Mouse (Mus musculus): Measurements from ENCODE around the gene Ankrd63. TPM values are rescaled to one million over a fixed set of nuclear protein-coding genes. Genes with fewer than 3 reads are reported as not detected.
A peak's percentile ranks its signal among the peaks of the same experiment; 100 is the strongest.

Ankrd63 gene
- polyA plus RNA-seq (2014; fragmentation: Nextera tagmentation; extraction: Ambion mirVana): 0.05 and 0.11 TPM in 2 replicates

DNA sequence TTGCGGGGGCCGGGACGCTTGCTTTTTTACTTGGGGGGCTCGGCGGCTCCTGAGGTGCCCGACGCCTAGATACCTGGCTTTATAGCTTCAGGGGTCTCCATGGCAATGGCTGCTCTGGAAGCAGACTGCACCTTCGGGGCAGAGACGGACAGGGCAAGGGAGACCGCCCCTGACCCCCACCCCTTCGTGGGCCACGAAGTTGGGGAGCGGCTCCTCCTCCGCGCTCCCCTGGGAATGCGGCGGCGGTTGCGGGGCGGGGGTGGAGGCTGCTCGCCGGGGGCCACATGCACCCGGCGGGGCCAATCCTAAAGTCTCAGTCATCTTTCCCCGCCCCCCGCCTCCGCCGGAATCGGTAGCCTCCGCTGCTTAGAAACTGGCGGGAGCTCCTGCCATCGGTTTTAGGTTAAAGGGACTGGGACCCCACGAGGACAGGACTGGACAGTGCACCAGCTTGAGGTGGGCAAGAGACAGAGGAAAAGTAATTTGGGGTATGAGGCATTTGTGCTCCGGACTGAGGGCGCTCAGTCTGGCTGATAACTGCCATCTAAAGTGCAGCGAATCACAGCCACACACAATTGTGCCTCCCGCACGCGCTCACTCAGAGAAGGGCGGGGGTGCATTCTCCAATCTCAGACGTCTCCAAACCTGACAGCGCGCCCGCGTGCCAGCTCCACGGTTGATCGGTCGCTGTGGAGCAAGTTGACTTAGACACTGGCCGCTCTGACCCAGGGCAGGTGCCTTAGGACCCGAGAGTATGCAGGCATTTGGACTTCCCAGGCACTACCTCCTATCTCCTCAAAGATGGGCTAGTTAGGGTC is at the start of gene Ankrd63:
TSS of gene Ankrd63 (minus strand) at position 51 of the 818 bp plus-strand sequence.
- peak within 1 kb of the TSS; percentile 43 for H3K4me3 ChIP-seq (ENCODE audit: low read depth, low read length)
- H3K4me2 ChIP-seq (ENCODE audit: low read depth, low read length): peak within 1 kb of the TSS; percentile 75
- no peak for ATAC-seq (ENCODE audit: low read depth)
- H3K27ac ChIP-seq (replicated peaks; ENCODE audit: low read depth, low read length): no peak within 1 kb of the TSS
- H3K9me3 ChIP-seq (ENCODE audit: control insufficient read depth, low read length): no peaks in the 10 kb centered on the region
- no peak for DNase-seq (ENCODE audit: low spot score)
- peak within 1 kb of the TSS; percentile 44 for H3K9ac ChIP-seq (ENCODE audit: low read depth, low read length)
- 1% methylated on average over 41 of the region's 50 CpGs for WGBS
- H3K27me3 ChIP-seq (replicated peaks; ENCODE audit: control insufficient read depth, insufficient read depth, low read length): peaks cover 94% of the 10 kb centered on the region
- H3K36me3 ChIP-seq (ENCODE audit: control insufficient read depth, insufficient read depth, low read length): no peaks in the 10 kb centered on the region
- peaks cover 18% of the 10 kb centered on the region for H3K4me1 ChIP-seq (ENCODE audit: control insufficient read depth, insufficient read depth, low read length)

DNA sequence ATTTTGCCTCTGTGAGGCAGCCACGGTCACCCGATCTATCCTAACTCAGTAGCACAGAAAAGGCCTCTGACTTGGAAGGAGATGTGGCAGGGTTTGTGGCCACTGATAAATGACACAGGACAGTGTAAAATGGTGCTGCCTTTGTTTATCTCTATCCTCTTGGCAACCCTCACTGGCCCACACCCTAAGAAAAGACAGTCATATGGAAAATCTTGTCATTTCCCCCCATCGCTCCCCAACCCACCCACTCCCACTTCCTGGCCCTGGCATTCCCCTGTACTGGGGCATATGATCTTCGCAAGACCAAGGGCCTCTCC is 49.0 kb upstream of the Ankrd63 start:
- Histone ChIP-seq H3K36me3 (ENCODE audit: control insufficient read depth, insufficient read depth, low read length) (peaks cover 5% of the 10 kb centered on the region; the same call in 1 of the 2 replicates), H3K27me3 (replicated peaks; ENCODE audit: control insufficient read depth, insufficient read depth, low read length) (no peaks in the 10 kb centered on the region), H3K4me3 (ENCODE audit: low read depth, low read length) (no peak overlapping the region), H3K4me2 (ENCODE audit: low read depth, low read length) (no peak overlapping the region), H3K9me3 (ENCODE audit: control insufficient read depth, low read length) (no peaks in the 10 kb centered on the region), H3K9ac (ENCODE audit: low read depth, low read length) (no peak overlapping the region), H3K4me1 (ENCODE audit: control insufficient read depth, insufficient read depth, low read length) (peaks cover 14% of the 10 kb centered on the region; the same call in 1 of the 2 replicates), H3K27ac (replicated peaks; ENCODE audit: low read depth, low read length) (no peak overlapping the region)
- DNase-seq (ENCODE audit: low spot score) (no peak), ATAC-seq (ENCODE audit: low read depth) (no peak)
- WGBS: 69% methylated on average over 4 of the region's 4 CpGs

DNA sequence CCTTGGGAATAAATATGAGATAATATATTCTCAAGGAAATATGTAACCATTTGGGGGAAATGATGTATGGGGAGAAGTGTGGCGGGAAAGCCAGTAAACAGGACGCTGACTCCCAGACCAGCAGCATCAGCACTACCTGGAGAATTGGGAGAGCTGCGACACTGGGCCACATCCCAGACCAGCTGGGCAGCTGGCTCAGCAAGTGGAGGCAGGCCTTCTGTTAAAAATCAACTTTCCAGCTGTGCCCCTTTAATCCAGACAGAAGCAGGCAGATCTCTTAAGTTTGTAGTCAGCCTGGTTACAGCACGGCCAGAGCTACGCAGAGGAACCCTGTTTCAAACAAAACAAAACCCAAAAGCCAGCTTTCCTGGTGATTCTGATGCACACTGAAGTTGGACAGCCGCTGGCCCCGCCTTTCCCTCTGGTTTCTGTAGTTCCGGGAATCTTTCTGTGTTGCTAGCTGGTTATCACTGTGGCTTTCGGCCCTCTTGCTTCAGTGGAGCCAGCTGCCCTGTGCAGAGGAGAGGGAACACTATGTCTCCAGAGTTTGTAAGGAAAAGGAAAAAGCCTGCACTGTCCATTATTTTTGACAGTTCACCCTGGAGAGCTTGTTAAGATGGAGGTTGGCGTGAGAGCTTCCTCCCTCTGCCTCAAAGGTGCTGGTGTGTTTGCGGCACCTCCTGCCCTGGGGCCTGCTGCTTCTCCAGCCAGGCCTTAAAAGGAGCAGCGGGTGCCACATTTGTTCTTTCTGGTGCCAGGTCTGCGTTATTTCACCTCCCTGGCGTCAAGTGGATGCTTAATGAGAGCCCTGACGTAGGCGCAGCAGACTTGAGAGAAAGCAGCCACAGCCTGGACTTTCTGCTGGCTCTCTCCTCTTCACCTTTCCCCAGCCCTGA is 48.4 kb upstream of the Ankrd63 start:
- Histone ChIP-seq H3K9ac (ENCODE audit: low read depth, low read length) (no peak overlapping the region), H3K36me3 (ENCODE audit: control insufficient read depth, insufficient read depth, low read length) (peaks cover 5% of the 10 kb centered on the region; the same call in 1 of the 2 replicates), H3K4me3 (ENCODE audit: low read depth, low read length) (no peak overlapping the region), H3K4me2 (ENCODE audit: low read depth, low read length) (no peak overlapping the region), H3K4me1 (ENCODE audit: control insufficient read depth, insufficient read depth, low read length) (peaks cover 20% of the 10 kb centered on the region; the same call in 1 of the 2 replicates), H3K9me3 (ENCODE audit: control insufficient read depth, low read length) (no peaks in the 10 kb centered on the region), H3K27ac (replicated peaks; ENCODE audit: low read depth, low read length) (no peak overlapping the region; the same call in 1 of the 2 replicates), H3K27me3 (replicated peaks; ENCODE audit: control insufficient read depth, insufficient read depth, low read length) (no peaks in the 10 kb centered on the region)
- ATAC-seq (ENCODE audit: low read depth): no peak
- no peak for DNase-seq (ENCODE audit: low spot score)
- WGBS: 65% methylated on average over 16 of the region's 16 CpGs

DNA sequence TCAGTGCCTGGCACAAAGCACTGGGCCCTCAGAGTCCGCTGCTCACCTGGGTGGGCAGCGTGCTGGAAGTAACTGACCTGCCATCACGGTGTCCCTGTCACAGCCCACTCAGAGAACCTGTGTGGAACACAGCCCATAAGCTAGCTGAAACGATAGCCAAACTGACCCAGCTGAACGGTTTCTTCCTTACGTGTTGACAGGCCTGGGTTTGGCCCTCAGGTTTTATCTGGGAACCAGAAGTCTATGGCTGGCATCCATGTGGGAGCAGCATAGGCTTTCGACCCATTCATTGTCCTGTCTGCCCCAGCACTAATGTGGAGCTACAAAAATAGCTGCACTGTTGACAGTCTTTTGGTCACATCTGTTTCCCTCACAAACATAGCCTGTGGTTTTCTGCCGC is 46.7 kb upstream of the Ankrd63 start:
- peaks cover 24% of the 10 kb centered on the region for H3K4me1 ChIP-seq (ENCODE audit: control insufficient read depth, insufficient read depth, low read length)
- H3K4me2 ChIP-seq (ENCODE audit: low read depth, low read length): no peak overlapping the region
- no peaks in the 10 kb centered on the region for H3K9me3 ChIP-seq (ENCODE audit: control insufficient read depth, low read length)
- no peak overlapping the region for H3K4me3 ChIP-seq (ENCODE audit: low read depth, low read length)
- no peaks in the 10 kb centered on the region for H3K27me3 ChIP-seq (replicated peaks; ENCODE audit: control insufficient read depth, insufficient read depth, low read length)
- H3K9ac ChIP-seq (ENCODE audit: low read depth, low read length): no peak overlapping the region
- no peak overlapping the region for H3K27ac ChIP-seq (replicated peaks; ENCODE audit: low read depth, low read length)
- DNase-seq (ENCODE audit: low spot score) (no peak), ATAC-seq (ENCODE audit: low read depth) (no peak)
- WGBS: 76% methylated on average over 8 of the region's 8 CpGs
- H3K36me3 ChIP-seq (ENCODE audit: control insufficient read depth, insufficient read depth, low read length): peaks cover 5% of the 10 kb centered on the region; the same call in 1 of the 2 replicates

DNA sequence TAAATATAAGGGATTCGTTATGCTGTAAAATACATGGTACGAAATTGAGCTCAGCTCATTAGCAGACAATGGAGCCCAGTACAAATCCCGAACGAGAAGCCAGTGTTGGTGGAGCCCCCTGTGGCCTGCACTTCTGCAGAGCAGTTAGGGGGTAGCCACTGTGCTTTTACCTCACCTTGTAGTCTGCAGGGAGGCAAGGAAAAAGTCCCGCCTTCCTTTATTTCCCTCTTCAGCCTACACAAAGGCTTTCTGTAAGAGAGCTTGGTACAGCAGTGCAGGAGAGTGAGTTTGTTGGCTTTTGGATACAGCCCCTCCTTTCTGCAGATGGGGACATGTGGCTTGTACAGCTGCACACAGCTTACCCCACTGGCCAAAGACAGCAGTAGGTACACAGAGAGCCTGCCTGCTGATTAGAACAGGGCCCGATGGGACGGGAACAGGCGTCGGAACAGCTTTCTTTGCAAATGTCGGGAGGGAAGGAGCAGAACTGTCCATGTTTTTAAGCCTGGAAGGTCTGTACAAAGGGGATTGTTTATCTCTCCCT is 45.6 kb upstream of the Ankrd63 start:
- H3K9me3 ChIP-seq (ENCODE audit: control insufficient read depth, low read length): no peaks in the 10 kb centered on the region
- no peak overlapping the region for H3K9ac ChIP-seq (ENCODE audit: low read depth, low read length)
- peaks cover 5% of the 10 kb centered on the region; the same call in 1 of the 2 replicates for H3K36me3 ChIP-seq (ENCODE audit: control insufficient read depth, insufficient read depth, low read length)
- 30% methylated on average over 10 of the region's 10 CpGs for WGBS
- no peak overlapping the region for H3K27ac ChIP-seq (replicated peaks; ENCODE audit: low read depth, low read length)
- no peak overlapping the region for H3K4me2 ChIP-seq (ENCODE audit: low read depth, low read length)
- no peak for DNase-seq (ENCODE audit: low spot score)
- H3K27me3 ChIP-seq (replicated peaks; ENCODE audit: control insufficient read depth, insufficient read depth, low read length): peaks cover 4% of the 10 kb centered on the region
- H3K4me3 ChIP-seq (ENCODE audit: low read depth, low read length): no peak overlapping the region
- H3K4me1 ChIP-seq (ENCODE audit: control insufficient read depth, insufficient read depth, low read length): peaks cover 31% of the 10 kb centered on the region
- ATAC-seq (ENCODE audit: low read depth): no peak

DNA sequence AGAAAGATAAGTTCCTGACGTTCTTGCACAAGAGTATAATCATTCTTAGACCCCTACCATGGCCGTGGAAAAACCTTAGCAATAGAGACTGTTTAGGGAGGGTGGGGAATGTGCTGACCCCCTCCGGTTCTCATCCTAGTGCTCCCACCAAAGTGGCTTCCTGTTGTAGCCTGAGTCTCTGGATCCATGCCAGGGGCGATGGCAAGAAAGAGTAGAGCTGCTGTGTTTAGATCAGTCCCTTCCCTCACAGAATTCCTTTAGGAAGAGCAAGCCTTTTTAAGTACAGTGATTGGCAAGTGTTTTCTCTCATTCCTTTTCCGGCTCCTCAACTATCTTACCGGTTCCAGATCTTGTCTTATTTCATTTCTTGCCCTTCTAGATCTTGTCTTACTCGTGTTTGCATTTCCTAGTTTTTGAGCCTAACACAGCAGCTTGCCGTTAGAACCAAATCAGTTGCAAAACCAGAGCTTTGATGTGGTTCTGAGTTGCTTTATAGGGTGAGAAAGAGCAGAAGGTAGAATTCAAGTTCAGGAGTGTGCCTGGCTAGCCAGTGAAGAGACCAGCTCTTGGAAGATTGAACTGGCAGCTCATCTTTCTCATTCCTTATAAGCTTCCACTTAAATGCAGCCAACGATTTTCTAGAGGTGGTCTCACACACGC is 43.7 kb upstream of the Ankrd63 start:
- DNase-seq (ENCODE audit: low spot score): peak; percentile 62
- Histone ChIP-seq H3K4me3 (ENCODE audit: low read depth, low read length) (peak overlapping the region; percentile 81), H3K4me2 (ENCODE audit: low read depth, low read length) (peak overlapping the region; percentile 99), H3K9me3 (ENCODE audit: control insufficient read depth, low read length) (no peaks in the 10 kb centered on the region), H3K36me3 (ENCODE audit: control insufficient read depth, insufficient read depth, low read length) (peaks cover 5% of the 10 kb centered on the region; the same call in 1 of the 2 replicates), H3K4me1 (ENCODE audit: control insufficient read depth, insufficient read depth, low read length) (peaks cover 31% of the 10 kb centered on the region), H3K27ac (replicated peaks; ENCODE audit: low read depth, low read length) (no peak overlapping the region), H3K27me3 (replicated peaks; ENCODE audit: control insufficient read depth, insufficient read depth, low read length) (peaks cover 11% of the 10 kb centered on the region), H3K9ac (ENCODE audit: low read depth, low read length) (no peak overlapping the region)
- no peak for ATAC-seq (ENCODE audit: low read depth)
- WGBS: 19% methylated on average over 10 of the region's 10 CpGs

DNA sequence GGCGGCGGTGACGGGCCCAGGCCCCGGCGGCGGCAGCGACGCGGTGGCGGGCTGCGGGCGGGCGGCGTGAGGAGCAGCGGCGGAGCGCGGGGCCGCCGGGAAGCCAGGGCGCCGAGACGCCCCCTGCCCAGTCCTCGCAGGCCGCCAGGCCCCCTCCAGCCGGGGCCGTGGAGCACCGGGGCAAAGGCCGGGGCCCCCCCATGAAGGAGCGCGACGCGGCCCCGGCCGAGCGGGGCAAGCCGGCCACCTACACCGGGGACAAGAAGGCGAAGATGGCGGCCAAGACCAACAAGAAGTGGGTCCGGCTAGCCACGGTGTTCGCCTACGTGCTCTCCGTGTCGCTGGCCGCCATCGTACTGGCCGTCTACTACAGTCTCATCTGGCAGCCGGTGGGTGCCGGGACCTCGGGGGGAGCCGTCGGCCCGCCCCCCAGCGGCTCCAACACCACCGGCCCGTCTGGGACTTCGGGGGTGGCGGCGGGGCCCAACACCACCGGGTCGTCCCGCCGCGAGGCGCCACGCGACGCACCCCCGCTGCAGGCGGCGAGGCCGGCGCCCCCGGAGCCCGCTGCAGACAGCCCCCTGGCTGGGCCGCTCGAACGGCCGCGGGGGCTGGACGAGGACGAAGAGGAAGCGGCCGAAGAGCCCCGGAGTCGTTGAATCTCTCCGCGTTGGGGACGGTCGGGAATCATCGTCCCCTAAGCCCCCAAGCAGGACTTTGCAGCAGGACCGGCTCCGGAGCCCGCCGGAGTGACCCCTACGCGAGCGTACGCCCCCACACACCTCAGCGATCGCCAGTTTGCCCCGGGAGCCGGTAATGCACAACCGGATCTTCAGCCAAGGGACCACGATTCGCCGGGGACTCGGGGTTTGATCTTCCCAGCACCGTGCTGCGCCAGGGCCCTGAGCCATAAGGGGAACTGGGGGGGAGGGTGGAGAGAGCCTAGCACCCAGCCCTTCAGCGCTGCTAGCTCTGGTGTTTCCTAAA is 42.4 kb upstream of the Ankrd63 start:
- peaks cover 31% of the 10 kb centered on the region for H3K4me1 ChIP-seq (ENCODE audit: control insufficient read depth, insufficient read depth, low read length)
- H3K4me3 ChIP-seq (ENCODE audit: low read depth, low read length): peak overlapping the region; percentile 81
- DNase-seq (ENCODE audit: low spot score) (no peak), ATAC-seq (ENCODE audit: low read depth) (peak; percentile 32)
- H3K27ac ChIP-seq (replicated peaks; ENCODE audit: low read depth, low read length): no peak overlapping the region
- peaks cover 11% of the 10 kb centered on the region for H3K27me3 ChIP-seq (replicated peaks; ENCODE audit: control insufficient read depth, insufficient read depth, low read length)
- H3K36me3 ChIP-seq (ENCODE audit: control insufficient read depth, insufficient read depth, low read length): peaks cover 5% of the 10 kb centered on the region; the same call in 1 of the 2 replicates
- no peaks in the 10 kb centered on the region for H3K9me3 ChIP-seq (ENCODE audit: control insufficient read depth, low read length)
- H3K4me2 ChIP-seq (ENCODE audit: low read depth, low read length): peak overlapping the region; percentile 99
- 0% methylated on average over 41 of the region's 113 CpGs for WGBS
- H3K9ac ChIP-seq (ENCODE audit: low read depth, low read length): peak overlapping the region; percentile 83

Data from embryonic facial prominence, embryonic 14.5 days (tissue).